Mouse (Mus musculus): ENCODE results near the gene Tas2r110. TPM values are rescaled to one million over a fixed set of nuclear protein-coding genes. Genes with fewer than 3 reads are reported as not detected.

Gene Tas2r110
- polyA plus RNA-seq (2015; fragmentation: Nextera tagmentation; extraction: Ambion mirVana): not detected in 2 replicates

GRCm38 (mm10) chr6:132867708-132868107 is at the start of gene Tas2r110:
Tas2r110 (plus strand) TSS chr6:132868008.
- H3K4me1 ChIP-seq (ENCODE audit: control insufficient read depth, insufficient read depth, low read length): no peaks in the 10 kb centered on the region
- no peak for ATAC-seq (ENCODE audit: insufficient read depth, low FRiP score)
- no peaks in the 10 kb centered on the region for H3K36me3 ChIP-seq (ENCODE audit: control insufficient read depth, insufficient read depth, low read length)
- H3K9me3 ChIP-seq (replicated peaks; ENCODE audit: control insufficient read depth, low read length): no peaks in the 10 kb centered on the region
- H3K4me2 ChIP-seq (ENCODE audit: low read depth, low read length): no peak within 1 kb of the TSS
- no peak within 1 kb of the TSS for H3K4me3 ChIP-seq (replicated peaks; ENCODE audit: low read length)
- no peaks in the 10 kb centered on the region for H3K27me3 ChIP-seq (ENCODE audit: control insufficient read depth, insufficient read depth, low read length)
- H3K27ac ChIP-seq (ENCODE audit: low read length): no peak within 1 kb of the TSS
- no peak within 1 kb of the TSS for H3K9ac ChIP-seq (ENCODE audit: low read length)

- Histone ChIP-seq H3K27ac (ENCODE audit: low read length) (no peak within 1 kb of the TSS), H3K9me3 (replicated peaks; ENCODE audit: control insufficient read depth, low read length) (no peaks in the 10 kb centered on the region), H3K4me2 (ENCODE audit: low read depth, low read length) (no peak within 1 kb of the TSS), H3K4me3 (replicated peaks; ENCODE audit: low read length) (no peak within 1 kb of the TSS), H3K36me3 (ENCODE audit: control insufficient read depth, insufficient read depth, low read length) (no peaks in the 10 kb centered on the region), H3K4me1 (ENCODE audit: control insufficient read depth, insufficient read depth, low read length) (no peaks in the 10 kb centered on the region), H3K27me3 (ENCODE audit: control insufficient read depth, insufficient read depth, low read length) (no peaks in the 10 kb centered on the region), H3K9ac (ENCODE audit: low read length) (no peak within 1 kb of the TSS)
- ATAC-seq (ENCODE audit: insufficient read depth, low FRiP score): no peak
- WGBS: 66% methylated on average over 1 of the region's 1 CpGs
These were observed 21.0 kb upstream of the Tas2r110 start, which contains the start of gene Tas2r123 for GRCm38 (mm10) chr6:132846842-132847241. Tas2r123 (plus strand) TSS chr6:132847142.

GRCm38 (mm10) chr6:132855138-132855537 is 12.7 kb upstream of the Tas2r110 start, which contains the start of gene Tas2r116:
Tas2r116 (plus strand) TSS chr6:132855438.
- ATAC-seq (ENCODE audit: insufficient read depth, low FRiP score): no peak

GRCm38 (mm10) chr6:132892711-132893110 is 24.9 kb downstream of the Tas2r110 start, which contains the start of gene Tas2r113:
Tas2r113 (plus strand) TSS chr6:132893011.
- no peak within 1 kb of the TSS for H3K4me3 ChIP-seq (replicated peaks; ENCODE audit: low read length)
- H3K36me3 ChIP-seq (ENCODE audit: control insufficient read depth, insufficient read depth, low read length): no peaks in the 10 kb centered on the region
- no peak within 1 kb of the TSS for H3K9ac ChIP-seq (ENCODE audit: low read length)
- 70% methylated on average over 1 of the region's 1 CpGs for WGBS
- no peaks in the 10 kb centered on the region for H3K27me3 ChIP-seq (ENCODE audit: control insufficient read depth, insufficient read depth, low read length)
- no peaks in the 10 kb centered on the region for H3K9me3 ChIP-seq (replicated peaks; ENCODE audit: control insufficient read depth, low read length)
- H3K4me1 ChIP-seq (ENCODE audit: control insufficient read depth, insufficient read depth, low read length): no peaks in the 10 kb centered on the region
- H3K27ac ChIP-seq (ENCODE audit: low read length): no peak within 1 kb of the TSS
- H3K4me2 ChIP-seq (ENCODE audit: low read depth, low read length): no peak within 1 kb of the TSS
- no peak for ATAC-seq (ENCODE audit: insufficient read depth, low FRiP score)

More at GRCm38 (mm10) chr6:132855138-132855537, 12.7 kb upstream of the Tas2r110 start, which contains the start of gene Tas2r116:
- no peak within 1 kb of the TSS for H3K27ac ChIP-seq (ENCODE audit: low read length)
- no peak within 1 kb of the TSS for H3K9ac ChIP-seq (ENCODE audit: low read length)
- no peak within 1 kb of the TSS for H3K4me3 ChIP-seq (replicated peaks; ENCODE audit: low read length)
- H3K4me2 ChIP-seq (ENCODE audit: low read depth, low read length): no peak within 1 kb of the TSS
- WGBS: 76% methylated on average over 1 of the region's 1 CpGs
- no peaks in the 10 kb centered on the region for H3K9me3 ChIP-seq (replicated peaks; ENCODE audit: control insufficient read depth, low read length)
- no peaks in the 10 kb centered on the region for H3K27me3 ChIP-seq (ENCODE audit: control insufficient read depth, insufficient read depth, low read length)
- H3K36me3 ChIP-seq (ENCODE audit: control insufficient read depth, insufficient read depth, low read length): no peaks in the 10 kb centered on the region
- H3K4me1 ChIP-seq (ENCODE audit: control insufficient read depth, insufficient read depth, low read length): no peaks in the 10 kb centered on the region

- Histone ChIP-seq H3K4me3 (replicated peaks; ENCODE audit: low read length) (no peak within 1 kb of the TSS), H3K27ac (ENCODE audit: low read length) (no peak within 1 kb of the TSS), H3K9me3 (replicated peaks; ENCODE audit: control insufficient read depth, low read length) (no peaks in the 10 kb centered on the region), H3K9ac (ENCODE audit: low read length) (no peak within 1 kb of the TSS), H3K4me2 (ENCODE audit: low read depth, low read length) (no peak within 1 kb of the TSS), H3K36me3 (ENCODE audit: control insufficient read depth, insufficient read depth, low read length) (no peaks in the 10 kb centered on the region), H3K4me1 (ENCODE audit: control insufficient read depth, insufficient read depth, low read length) (no peaks in the 10 kb centered on the region), H3K27me3 (ENCODE audit: control insufficient read depth, insufficient read depth, low read length) (no peaks in the 10 kb centered on the region)
- no peak for ATAC-seq (ENCODE audit: insufficient read depth, low FRiP score)
- 78% methylated on average over 3 of the region's 3 CpGs for whole genome bisulfite sequencing
These were observed 41.5 kb downstream of the Tas2r110 start, which contains the start of gene Tas2r125 for GRCm38 (mm10) chr6:132909351-132909750. Tas2r125 (plus strand) TSS chr6:132909651.

Other genes starting within 250 kb of the Tas2r110 start
- not detected in 2 replicates for gene A630073D07Rik, start 216.5 kb upstream of the Tas2r110 start, polyA plus RNA-seq (2015; fragmentation: Nextera tagmentation; extraction: Ambion mirVana)
- not detected in 2 replicates for gene Tas2r120, start 211.1 kb upstream of the Tas2r110 start, polyA plus RNA-seq (2015; fragmentation: Nextera tagmentation; extraction: Ambion mirVana)
- gene Tas2r121, start 167.0 kb upstream of the Tas2r110 start, polyA plus RNA-seq (2015; fragmentation: Nextera tagmentation; extraction: Ambion mirVana): not detected in 2 replicates
- gene Tas2r122, start 156.1 kb upstream of the Tas2r110 start, polyA plus RNA-seq (2015; fragmentation: Nextera tagmentation; extraction: Ambion mirVana): not detected in 2 replicates
- not detected in 2 replicates for gene Tas2r115, start 130.0 kb upstream of the Tas2r110 start, polyA plus RNA-seq (2015; fragmentation: Nextera tagmentation; extraction: Ambion mirVana)
- not detected in 2 replicates for gene Tas2r124, start 113.3 kb upstream of the Tas2r110 start, polyA plus RNA-seq (2015; fragmentation: Nextera tagmentation; extraction: Ambion mirVana)
- gene Tas2r102, start 105.9 kb upstream of the Tas2r110 start, polyA plus RNA-seq (2015; fragmentation: Nextera tagmentation; extraction: Ambion mirVana): not detected in 2 replicates
- not detected in 2 replicates for gene Tas2r136, start 89.8 kb upstream of the Tas2r110 start, polyA plus RNA-seq (2015; fragmentation: Nextera tagmentation; extraction: Ambion mirVana)
- not detected in 2 replicates for gene Tas2r117, start 65.2 kb upstream of the Tas2r110 start, polyA plus RNA-seq (2015; fragmentation: Nextera tagmentation; extraction: Ambion mirVana)
- gene Tas2r123, start 20.9 kb upstream of the Tas2r110 start, polyA plus RNA-seq (2015; fragmentation: Nextera tagmentation; extraction: Ambion mirVana): not detected in 2 replicates
- gene Tas2r116, start 12.6 kb upstream of the Tas2r110 start, polyA plus RNA-seq (2015; fragmentation: Nextera tagmentation; extraction: Ambion mirVana): not detected in 2 replicates
- gene Tas2r113, start 25.0 kb downstream of the Tas2r110 start, polyA plus RNA-seq (2015; fragmentation: Nextera tagmentation; extraction: Ambion mirVana): not detected in 2 replicates
- gene Tas2r125, start 41.6 kb downstream of the Tas2r110 start, polyA plus RNA-seq (2015; fragmentation: Nextera tagmentation; extraction: Ambion mirVana): not detected in 2 replicates
- gene Tas2r129, start 83.1 kb downstream of the Tas2r110 start, polyA plus RNA-seq (2015; fragmentation: Nextera tagmentation; extraction: Ambion mirVana): not detected in 2 replicates
- gene Tas2r131, start 89.9 kb downstream of the Tas2r110 start, polyA plus RNA-seq (2015; fragmentation: Nextera tagmentation; extraction: Ambion mirVana): not detected in 2 replicates
- not detected in 2 replicates for gene Tas2r109, start 113.0 kb downstream of the Tas2r110 start, polyA plus RNA-seq (2015; fragmentation: Nextera tagmentation; extraction: Ambion mirVana)
- not detected in 2 replicates for gene Tas2r103, start 169.1 kb downstream of the Tas2r110 start, polyA plus RNA-seq (2015; fragmentation: Nextera tagmentation; extraction: Ambion mirVana)
- gene Tas2r140, start 187.8 kb downstream of the Tas2r110 start, polyA plus RNA-seq (2015; fragmentation: Nextera tagmentation; extraction: Ambion mirVana): not detected in 2 replicates
- gene Smim10l1, start 236.9 kb downstream of the Tas2r110 start, polyA plus RNA-seq (2015; fragmentation: Nextera tagmentation; extraction: Ambion mirVana): 74.9 and 82.3 TPM in 2 replicates